ENCODE assay signal across 15 mouse cellular contexts in the genomic region with DNA sequence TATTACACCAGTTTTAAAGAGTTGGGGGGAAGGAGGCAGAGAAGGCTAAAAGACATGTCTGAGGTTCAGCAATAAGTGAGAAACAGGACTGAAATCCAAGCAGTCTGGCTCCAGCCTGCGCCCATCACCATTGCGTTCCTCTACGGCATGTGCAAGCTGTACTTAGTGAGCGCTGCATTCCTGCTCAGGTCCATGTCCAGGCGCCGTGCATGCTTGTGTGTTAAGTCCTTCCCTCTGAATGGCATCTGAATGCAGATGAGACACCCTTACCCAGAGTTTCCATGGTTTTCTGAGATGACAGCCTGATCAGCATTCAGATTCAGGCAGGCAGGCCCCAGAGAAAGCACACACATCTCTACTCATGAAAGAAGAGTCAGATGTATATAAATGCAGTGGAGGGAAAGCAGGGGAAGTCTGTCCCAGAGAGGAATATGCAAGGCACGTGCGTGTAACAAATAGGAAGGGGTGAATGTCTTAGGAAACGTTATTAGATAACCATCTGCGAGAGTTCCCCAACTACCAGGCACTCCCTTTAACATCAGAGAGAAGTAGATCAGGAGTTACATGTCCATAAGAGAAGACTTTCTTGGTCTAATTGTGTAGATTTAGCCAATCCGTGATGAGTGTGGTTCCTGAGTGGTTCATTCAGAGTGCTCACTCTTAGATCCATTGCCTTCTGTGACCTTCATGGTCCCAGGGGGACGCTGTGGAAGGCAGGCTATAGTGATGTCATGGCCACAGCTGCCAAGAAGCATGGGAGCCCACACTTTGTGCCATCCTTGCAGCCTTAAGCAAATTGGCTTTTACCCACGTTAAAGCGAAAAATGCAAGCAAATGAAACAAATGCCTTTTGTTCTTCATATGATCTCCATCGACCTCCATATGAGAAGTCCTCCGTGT.
DNase-seq lines count a peak whose midpoint lies in the region; ATAC-seq and TF ChIP-seq lines count a peak whose summit lies in the region.
"Had no signal": no experiment of that assay in that cellular context is flagged by ENCODE, and none has a peak within 500 bp of the region (broad histone marks: within the 10 kb centered on the region; RNA-seq: fewer than 3 reads in every experiment).

No protein-coding gene starts in this region.

- H3K4me3 ChIP-seq in hindbrain, embryonic 11.5 days (ENCODE audit: low read depth, low read length), result no peak overlapping the region
- no peak overlapping the region for H3K4me3 ChIP-seq in midbrain, embryonic 15.5 days
- no peak overlapping the region for H3K4me3 ChIP-seq in liver, postnatal 0 days (ENCODE audit: low read depth, low read length)
- H3K4me3 ChIP-seq: myocyte had no signal

- 62% methylated on average over 16 of the region's 16 CpGs for WGBS in hindbrain, embryonic 11.5 days
- 24% methylated on average over 16 of the region's 16 CpGs for WGBS in midbrain, embryonic 15.5 days
- WGBS in liver, postnatal 0 days (ENCODE audit: insufficient replicate concordance), result 72% methylated on average over 16 of the region's 16 CpGs

- TF ChIP-seq EP300 in liver, postnatal 0 days (IDR thresholded peaks at IDR 0.05; ENCODE audit: low read depth), result no peak

- H3K27ac ChIP-seq in hindbrain, embryonic 11.5 days (ENCODE audit: low read depth, low read length), result peak overlapping the region; percentile 83
- peak overlapping the region; percentile 30; the same call in 1 of the 2 replicates for H3K27ac ChIP-seq in midbrain, embryonic 15.5 days
- no peak overlapping the region for H3K27ac ChIP-seq in liver, postnatal 0 days (ENCODE audit: low read depth)

- no peak overlapping the region for H3K9ac ChIP-seq in hindbrain, embryonic 11.5 days (ENCODE audit: low read depth, low read length)
- no peak overlapping the region for H3K9ac ChIP-seq in midbrain, embryonic 15.5 days
- H3K9ac ChIP-seq in liver, postnatal 0 days (replicated peaks), result no peak overlapping the region

- no peak for TF ChIP-seq CTCF in liver, postnatal 0 days (IDR thresholded peaks at IDR 0.05; ENCODE audit: low read depth)

- no peaks in the 10 kb centered on the region for H3K9me3 ChIP-seq in hindbrain, embryonic 11.5 days (ENCODE audit: control insufficient read depth, low read length)
- H3K9me3 ChIP-seq in midbrain, embryonic 15.5 days, result no peaks in the 10 kb centered on the region
- no peaks in the 10 kb centered on the region for H3K9me3 ChIP-seq in liver, postnatal 0 days (ENCODE audit: low read length)

- ATAC-seq in hindbrain, embryonic 11.5 days (ENCODE audit: low FRiP score), result peak; percentile 69
- ATAC-seq in midbrain, embryonic 15.5 days (replicated peaks), result peak; percentile 32
- no peak for ATAC-seq in liver, postnatal 0 days

- DNase-seq in cerebellum, postnatal 10 days, result peak; percentile 45 to 54
- DNase-seq in cerebellum, adult 9-10 months, result no peak
- DNase-seq in embryo, embryonic 10.5 days (ENCODE audit: low spot score), result peak; percentile 41
- peak; percentile 62 for DNase-seq in hindbrain, embryonic 11.5 days (ENCODE audit: low spot score)
- no peak for DNase-seq in liver, postnatal 0 days
- DNase-seq in thymus, postnatal 36 days, result no peak
- no peak for DNase-seq in left cerebral cortex, adult 8-10 months (ENCODE audit: low spot score in 2 of 2)
- DNase-seq: adrenal gland, postnatal 14 days; cerebellum, adult 8-10 months; gastrocnemius, postnatal 14 days; kidney, adult 2 months; layer of hippocampus, adult 9-11 months; lung, postnatal 14 days had no signal

- no peaks in the 10 kb centered on the region for H3K36me3 ChIP-seq in hindbrain, embryonic 11.5 days (ENCODE audit: control insufficient read depth, insufficient read depth, low read length)
- no peaks in the 10 kb centered on the region for H3K36me3 ChIP-seq in midbrain, embryonic 15.5 days (replicated peaks)
- H3K36me3 ChIP-seq in liver, postnatal 0 days (replicated peaks; ENCODE audit: insufficient read depth, low read length), result no peaks in the 10 kb centered on the region

- H3K4me1 ChIP-seq in hindbrain, embryonic 11.5 days (replicated peaks; ENCODE audit: control insufficient read depth, insufficient read depth, low read length), result peaks cover 24% of the 10 kb centered on the region
- peaks cover 59% of the 10 kb centered on the region for H3K4me1 ChIP-seq in midbrain, embryonic 15.5 days
- 0 out of 2 replicates have a peak, but pooled peaks cover 3% of the 10 kb centered on the region for H3K4me1 ChIP-seq in liver, postnatal 0 days (ENCODE audit: insufficient read depth)

- no peaks in the 10 kb centered on the region for H3K27me3 ChIP-seq in hindbrain, embryonic 11.5 days (ENCODE audit: control insufficient read depth, insufficient read depth, low read length)
- H3K27me3 ChIP-seq in midbrain, embryonic 15.5 days (replicated peaks), result no peaks in the 10 kb centered on the region
- no peaks in the 10 kb centered on the region for H3K27me3 ChIP-seq in liver, postnatal 0 days (ENCODE audit: insufficient read depth, low read length)

- H3K4me2 ChIP-seq in hindbrain, embryonic 11.5 days (replicated peaks; ENCODE audit: low read depth, low read length), result no peak overlapping the region
- peak overlapping the region; percentile 5; the same call in 1 of the 2 replicates for H3K4me2 ChIP-seq in midbrain, embryonic 15.5 days
- no peak overlapping the region for H3K4me2 ChIP-seq in liver, postnatal 0 days (ENCODE audit: low read depth, low read length)

Comparison
In these comparisons a context has a peak if more than half of its experiments do, and no peak if none do; other contexts are left out.
1. DNase-seq: peak in cerebellum, postnatal 10 days (2 of 2), embryo, embryonic 10.5 days (single experiment) and hindbrain, embryonic 11.5 days (single experiment); none in cerebellum, adult 9-10 months (single experiment), liver, postnatal 0 days (single experiment), thymus, postnatal 36 days (0 of 2) and left cerebral cortex, adult 8-10 months (0 of 2).